Mouse (Mus musculus) C2C12 (cell line): ENCODE measurements at regions not wholly inside any gene's neighbourhood (a gene's known extent, or its start where the extent isn't known, plus 50 kb on each side); places are given as distances from the start of the nearest gene placed in this dataset.

Experiments used
- H3K27me3 ChIP-seq: one replicate; pipeline ENCODE4 v1.6.1; 2011; ENCODE audit not compliant: control insufficient read depth, insufficient read depth, insufficient read length
- H3K36me3 ChIP-seq: one replicate; pipeline ENCODE4 v1.6.1; 2011; ENCODE audit not compliant: control insufficient read depth, insufficient read depth
- H3K4me3 ChIP-seq: one replicate; pipeline ENCODE4 v1.5.1; 2011; ENCODE audit warnings: mild to moderate bottlenecking, control low read depth; ENCODE audit not compliant: poor library complexity, insufficient read depth, severe bottlenecking
- H3K79me2 ChIP-seq: one replicate; pipeline ENCODE4 v1.6.1; 2011; ENCODE audit not compliant: control insufficient read depth, insufficient read depth
- H3K79me3 ChIP-seq: one replicate; pipeline ENCODE4 v1.6.1; 2011; ENCODE audit warnings: low read depth, control low read depth
- H3ac ChIP-seq: one replicate; pipeline ENCODE3; 2011; ENCODE audit warnings: low read depth; ENCODE audit not compliant: control insufficient read depth, insufficient read length
- CEBPB ChIP-seq: IDR thresholded peaks from one replicate; pipeline ENCODE4 v1.6.1; 2011; ENCODE audit warnings: low read depth, mild to moderate bottlenecking, control low read depth, moderate library complexity
- CTCF ChIP-seq: IDR thresholded peaks from one replicate; pipeline ENCODE4 v1.5.1; 2011; ENCODE audit not compliant: control insufficient read depth, insufficient read depth, insufficient read length
- FOSL1 ChIP-seq: IDR thresholded peaks from one replicate; pipeline ENCODE4 v1.8.0; 2011; ENCODE audit warnings: mild to moderate bottlenecking, low read length; ENCODE audit not compliant: poor library complexity, insufficient read depth, severe bottlenecking
- MAX ChIP-seq: IDR thresholded peaks from one replicate; pipeline ENCODE4 v1.6.1; 2011; ENCODE audit warnings: mild to moderate bottlenecking, control low read depth
- MYOD1 ChIP-seq: IDR thresholded peaks from one replicate; pipeline ENCODE4 v1.6.1; 2011; ENCODE audit warnings: low read depth; ENCODE audit not compliant: control insufficient read depth, insufficient read length
- MYOG ChIP-seq: IDR thresholded peaks from one replicate; pipeline ENCODE4 v1.6.1; 2011; ENCODE audit not compliant: control insufficient read depth, insufficient read length; ENCODE audit errors: extremely low read depth
- USF1 ChIP-seq: IDR thresholded peaks from one replicate; pipeline ENCODE4 v1.6.1; 2011; ENCODE audit warnings: low read depth, mild to moderate bottlenecking, control low read depth, moderate library complexity

DNA sequence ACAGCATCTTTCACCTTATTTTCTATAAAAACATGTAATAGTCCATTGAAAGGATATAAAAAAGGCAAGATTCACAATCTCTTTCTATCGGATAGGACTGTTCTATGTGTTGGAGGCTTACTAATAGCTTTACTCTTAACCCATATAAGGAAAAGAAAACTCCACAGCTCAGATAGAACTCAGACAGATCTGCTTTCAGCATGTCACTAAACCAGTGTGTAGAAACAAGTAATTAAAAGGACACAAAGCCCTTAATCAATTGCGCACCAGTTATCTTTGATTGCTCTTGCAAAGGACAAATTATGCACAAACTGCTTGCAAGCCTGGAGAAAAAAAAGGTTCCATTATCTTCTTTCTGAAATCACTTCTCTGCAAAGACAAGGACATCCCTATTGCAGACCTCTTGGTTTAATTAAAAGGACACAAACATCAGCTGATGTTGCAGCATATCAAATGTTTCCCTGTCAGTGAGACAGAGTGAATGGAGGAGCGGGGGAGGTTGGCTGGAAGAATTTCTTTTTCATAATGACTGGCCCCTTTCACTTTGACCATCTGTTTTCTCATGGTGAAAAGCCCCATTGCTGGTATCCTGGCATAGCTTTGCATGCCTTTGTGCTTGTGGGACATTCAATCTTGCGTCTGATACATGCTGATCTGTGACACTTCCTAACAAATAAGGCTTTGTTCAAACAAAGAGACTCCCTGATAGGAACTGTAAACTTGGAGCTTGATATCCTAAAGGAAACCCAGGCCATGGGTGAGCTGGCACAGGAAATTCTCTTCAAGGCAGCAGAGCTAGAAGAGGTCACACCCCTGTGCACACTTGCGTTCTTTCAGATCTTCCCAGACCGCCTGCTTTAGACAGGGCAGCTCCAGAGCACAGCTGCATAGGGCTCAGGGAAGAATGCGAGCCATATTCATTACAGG, 162.8 kb upstream of the Rgmb start:
- H3K79me2 ChIP-seq: no peaks in the 10 kb centered on the region
- H3K27me3 ChIP-seq: no peaks in the 10 kb centered on the region
- no peaks in the 10 kb centered on the region for H3K36me3 ChIP-seq
- H3K79me3 ChIP-seq: no peaks in the 10 kb centered on the region
- TF ChIP-seq MYOG (no peak), FOSL1 (no peak), USF1 (no peak), MYOD1 (no peak), CEBPB (no peak), MAX (no peak), CTCF (no peak)
- no peak overlapping the region for H3ac ChIP-seq
- no peak overlapping the region for H3K4me3 ChIP-seq

DNA sequence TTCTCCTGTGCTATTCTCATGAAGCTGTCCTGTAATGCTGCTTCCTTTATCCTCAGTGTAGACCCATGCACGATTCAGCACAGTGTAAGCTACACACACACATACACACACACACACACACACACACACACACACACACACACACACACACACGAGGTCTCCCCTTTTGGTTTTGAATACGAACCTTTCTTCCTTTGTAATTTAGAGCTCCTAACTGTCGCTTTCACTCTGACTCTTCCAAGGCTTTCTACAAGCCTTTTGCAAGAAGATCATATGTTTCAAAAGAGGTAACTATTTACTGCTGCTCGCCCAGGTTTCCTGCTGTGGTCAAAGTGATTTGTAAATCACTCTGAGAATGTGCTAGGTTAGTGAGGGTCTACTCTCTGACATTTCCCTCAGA, 161.1 kb upstream of the Rgmb start:
- Histone ChIP-seq H3K4me3 (no peak overlapping the region), H3K27me3 (no peaks in the 10 kb centered on the region), H3K79me2 (no peaks in the 10 kb centered on the region), H3ac (no peak overlapping the region), H3K36me3 (no peaks in the 10 kb centered on the region), H3K79me3 (no peaks in the 10 kb centered on the region)
- TF ChIP-seq FOSL1 (no peak), CEBPB (no peak), USF1 (no peak), MYOG (no peak), MYOD1 (no peak), MAX (no peak), CTCF (no peak)

DNA sequence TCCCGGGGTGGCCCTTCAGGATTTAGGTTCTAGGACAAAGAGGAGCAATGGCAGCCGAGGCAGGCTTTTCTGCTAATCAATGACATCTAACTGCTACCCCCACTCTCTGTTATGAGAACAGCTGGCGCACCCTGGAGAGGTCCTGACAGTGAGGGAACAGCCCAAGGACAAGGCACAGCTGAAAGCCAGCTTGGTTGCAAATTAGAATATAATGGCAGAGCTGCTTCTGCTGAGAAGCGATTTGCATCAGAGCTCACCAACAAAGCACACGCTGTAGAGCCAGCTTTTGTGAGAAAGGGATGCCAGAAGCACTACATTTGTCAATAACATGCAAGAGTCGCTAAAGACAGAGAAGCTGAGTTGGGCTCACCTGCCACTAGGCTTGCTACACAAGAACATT, 159.5 kb upstream of the Rgmb start:
- H3K4me3 ChIP-seq: no peak overlapping the region
- H3K79me3 ChIP-seq: no peaks in the 10 kb centered on the region
- H3K36me3 ChIP-seq: no peaks in the 10 kb centered on the region
- H3K79me2 ChIP-seq: no peaks in the 10 kb centered on the region
- no peak for TF ChIP-seq CTCF
- TF ChIP-seq MAX: no peak
- TF ChIP-seq MYOD1: no peak
- TF ChIP-seq CEBPB: no peak
- TF ChIP-seq FOSL1: no peak
- TF ChIP-seq MYOG: no peak
- no peak for TF ChIP-seq USF1
- no peak overlapping the region for H3ac ChIP-seq
- H3K27me3 ChIP-seq: no peaks in the 10 kb centered on the region

DNA sequence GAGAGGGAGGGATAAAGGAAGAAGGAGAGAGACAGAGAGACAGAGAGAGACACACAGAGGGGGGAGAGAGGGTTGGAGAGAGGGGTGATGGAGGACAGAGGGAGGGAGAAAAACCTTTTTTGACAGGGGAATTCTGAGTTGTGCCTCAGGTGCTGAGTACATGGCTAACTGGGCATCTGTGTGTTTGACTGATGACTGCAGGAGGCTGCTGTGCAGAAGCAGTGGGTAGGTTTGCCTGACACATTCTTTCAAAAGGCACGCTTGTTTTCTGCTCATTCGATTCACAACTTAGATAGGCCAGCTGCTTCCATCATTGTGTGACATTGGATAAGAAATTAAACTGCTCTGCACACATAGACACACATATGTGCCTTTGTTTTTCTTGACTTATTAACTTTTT, 150.7 kb upstream of the Rgmb start:
- H3ac ChIP-seq: no peak overlapping the region
- H3K36me3 ChIP-seq: no peaks in the 10 kb centered on the region

DNA sequence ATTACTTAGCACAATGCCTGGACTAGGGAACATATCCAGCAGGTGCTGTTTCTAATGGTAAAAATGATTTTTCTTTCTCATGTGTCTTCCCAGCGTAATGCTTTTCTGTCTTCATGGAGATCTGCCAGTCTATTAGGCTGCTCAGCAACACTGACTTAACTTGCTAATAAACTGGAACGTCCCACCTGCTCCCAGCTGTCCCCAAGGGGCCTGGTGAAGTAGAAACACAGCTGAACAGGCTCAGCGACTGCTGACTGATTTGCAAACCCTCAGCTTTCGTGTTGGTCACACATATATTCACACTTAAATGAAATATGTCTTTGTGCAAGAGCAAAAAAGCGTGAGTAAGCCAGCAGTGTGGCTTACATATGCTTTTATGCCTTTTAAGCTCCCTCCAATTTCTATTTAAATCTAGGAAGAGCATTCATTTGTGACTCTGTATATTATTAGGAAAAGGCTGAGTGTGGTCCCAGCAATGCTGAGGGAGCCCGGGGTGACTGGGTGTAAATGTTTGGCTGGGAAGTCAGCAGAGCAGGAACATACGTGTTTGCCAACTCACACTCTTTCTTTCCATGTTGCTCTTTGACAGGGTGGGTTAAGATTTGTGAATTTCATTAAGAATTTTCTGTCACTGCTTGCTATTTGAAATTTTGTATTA, 146.7 kb upstream of the Rgmb start:
- H3K4me3 ChIP-seq: no peak overlapping the region
- H3K36me3 ChIP-seq: no peaks in the 10 kb centered on the region
- no peaks in the 10 kb centered on the region for H3K79me2 ChIP-seq
- no peak overlapping the region for H3ac ChIP-seq
- H3K79me3 ChIP-seq: no peaks in the 10 kb centered on the region
- TF ChIP-seq MAX: no peak
- TF ChIP-seq CTCF: no peak
- no peak for TF ChIP-seq MYOD1
- TF ChIP-seq MYOG: no peak
- TF ChIP-seq FOSL1: no peak
- TF ChIP-seq CEBPB: no peak
- TF ChIP-seq USF1: no peak
- no peaks in the 10 kb centered on the region for H3K27me3 ChIP-seq

More for the DNA sequence above, 150.7 kb upstream of the Rgmb start:
- Histone ChIP-seq H3K79me3 (no peaks in the 10 kb centered on the region), H3K27me3 (no peaks in the 10 kb centered on the region), H3K4me3 (no peak overlapping the region), H3K79me2 (no peaks in the 10 kb centered on the region)
- no peak for TF ChIP-seq MYOG
- TF ChIP-seq FOSL1: no peak
- no peak for TF ChIP-seq MAX
- no peak for TF ChIP-seq CEBPB
- no peak for TF ChIP-seq USF1
- TF ChIP-seq MYOD1: no peak

DNA sequence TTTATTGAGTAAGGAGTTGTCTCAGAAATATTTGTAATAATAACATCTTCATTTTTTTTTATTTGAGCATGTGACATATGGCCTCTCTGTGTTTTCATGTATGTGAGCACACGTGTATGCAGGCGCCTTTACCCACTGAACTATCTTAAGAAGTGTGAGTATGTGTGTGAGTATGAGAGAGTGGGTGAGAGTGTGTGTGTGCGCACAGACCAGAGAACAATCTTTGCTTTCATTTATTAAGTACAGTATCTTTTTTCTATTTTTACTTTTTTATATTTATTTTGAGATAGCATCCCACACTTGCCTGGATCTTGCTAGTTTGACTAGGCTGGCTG, 140.5 kb upstream of the Rgmb start:
- Histone ChIP-seq H3K27me3 (no peaks in the 10 kb centered on the region), H3ac (no peak overlapping the region), H3K36me3 (no peaks in the 10 kb centered on the region), H3K79me2 (no peaks in the 10 kb centered on the region), H3K79me3 (no peaks in the 10 kb centered on the region), H3K4me3 (no peak overlapping the region)
- TF ChIP-seq MYOD1 (no peak), MYOG (no peak), CTCF (no peak), CEBPB (no peak), USF1 (no peak), FOSL1 (no peak)
